Mouse (Mus musculus) embryonic fibroblast, embryonic 13.5 days (primary cell): ENCODE measurements around the gene Olfr713. TPM values are rescaled to one million over a fixed set of nuclear protein-coding genes. Genes with fewer than 3 reads are reported as not detected.

Experiments used
- H3K27ac ChIP-seq: 2 replicates; pipeline ENCODE4 v1.5.1; 2012; ENCODE audit warnings: low read length, control low read depth, inconsistent platforms; ENCODE audit not compliant: insufficient read depth
- H3K4me1 ChIP-seq: 2 replicates; pipeline ENCODE4 v1.6.1; 2011; ENCODE audit warnings: low read length; ENCODE audit not compliant: control insufficient read depth, insufficient read depth
- H3K4me3 ChIP-seq: 2 replicates; pipeline ENCODE4 v1.5.1; 2011; ENCODE audit warnings: mild to moderate bottlenecking, control low read depth, low read length; ENCODE audit not compliant: insufficient read depth
- CTCF ChIP-seq: IDR thresholded peaks from 2 replicates; pipeline ENCODE4 v1.5.1; 2011; ENCODE audit warnings: mild to moderate bottlenecking, control low read depth, low read length, moderate library complexity, borderline replicate concordance; ENCODE audit not compliant: insufficient read depth
- POLR2A ChIP-seq: IDR thresholded peaks from 2 replicates; pipeline ENCODE4 v1.6.1; 2011; ENCODE audit warnings: low read depth, mild to moderate bottlenecking, control low read depth, low read length, moderate library complexity
- polyA plus RNA-seq: library from polyadenylated mRNA; stranded (reverse); fragments of >200 nt; gene quantifications from 2 replicates; pipeline ENCODE4 v1.2.4, GENCODE M21; 2011; ENCODE audit warnings: low read depth; ENCODE audit not compliant: missing spikeins, insufficient read length

Gene Olfr713
- not detected in 2 replicates for polyA plus RNA-seq

DNA sequence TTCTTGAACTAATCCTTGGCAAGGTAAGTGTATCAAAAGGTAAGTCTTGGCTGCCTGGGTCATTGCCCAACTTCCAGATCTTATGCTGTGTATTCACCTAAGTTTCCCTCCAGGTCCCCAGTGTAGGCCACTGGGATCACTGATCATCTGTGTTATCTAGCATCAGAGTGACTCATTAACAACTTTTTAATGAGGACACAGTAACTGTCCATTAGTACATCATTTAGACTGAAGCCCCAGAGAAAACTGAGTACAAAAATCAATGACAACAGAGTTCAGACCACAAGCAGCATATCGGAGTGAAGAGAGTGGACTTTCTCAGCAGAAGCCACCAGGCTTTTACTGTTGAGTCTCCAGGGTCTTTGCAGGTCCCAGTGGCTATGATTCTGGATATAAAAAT is at the start of gene Olfr713:
Olfr713 (plus strand) TSS at position 301 of the 400 bp plus-strand sequence.
- TF ChIP-seq POLR2A (no peak), CTCF (no peak)
- Histone ChIP-seq H3K4me1 (no peaks in the 10 kb centered on the region), H3K27ac (no peak within 1 kb of the TSS), H3K4me3 (no peak within 1 kb of the TSS)

- Histone ChIP-seq H3K4me3 (no peak overlapping the region), H3K27ac (no peak overlapping the region), H3K4me1 (no peaks in the 10 kb centered on the region)
- TF ChIP-seq POLR2A (no peak), CTCF (no peak)
Measured at GRCm38 (mm10) chr7:106985236-106985635, 45.7 kb upstream of the Olfr713 start.

DNA sequence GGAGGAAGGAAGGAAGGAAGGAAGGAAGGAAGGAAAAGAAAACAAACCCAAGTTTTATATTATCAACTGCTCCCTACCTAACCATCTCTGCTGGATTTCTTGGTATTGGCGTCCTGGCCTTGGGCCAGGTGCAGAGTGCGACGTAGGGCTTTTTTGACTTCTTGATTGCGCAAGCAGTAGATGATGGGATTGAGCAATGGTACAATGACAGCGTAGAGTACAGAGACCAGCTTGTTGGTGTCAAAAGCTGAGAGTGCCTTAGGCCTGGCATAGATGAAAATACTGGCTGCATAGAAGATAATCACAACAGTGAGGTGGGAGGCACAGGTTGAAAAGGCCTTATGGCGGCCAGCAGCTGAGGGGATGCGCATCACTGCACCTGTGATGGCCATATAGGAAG is 30.2 kb upstream of the Olfr713 start:
- Histone ChIP-seq H3K4me1 (no peaks in the 10 kb centered on the region), H3K27ac (no peak overlapping the region), H3K4me3 (no peak overlapping the region)
- TF ChIP-seq POLR2A = no peak
- no peak for TF ChIP-seq CTCF

GRCm38 (mm10) chr7:107004169-107004568 is 26.8 kb upstream of the Olfr713 start:
- H3K4me1 ChIP-seq = no peaks in the 10 kb centered on the region
- H3K4me3 ChIP-seq = no peak overlapping the region
- no peak overlapping the region for H3K27ac ChIP-seq
- TF ChIP-seq CTCF (no peak), POLR2A (no peak)

- TF ChIP-seq POLR2A (no peak), CTCF (no peak)
- H3K27ac ChIP-seq = no peak within 1 kb of the TSS
Measured at GRCm38 (mm10) chr7:107005972-107006371, 25.0 kb upstream of the Olfr713 start, which contains the start of gene Olfr2. TSS of gene Olfr2 (minus strand) at chr7:107006072.

DNA sequence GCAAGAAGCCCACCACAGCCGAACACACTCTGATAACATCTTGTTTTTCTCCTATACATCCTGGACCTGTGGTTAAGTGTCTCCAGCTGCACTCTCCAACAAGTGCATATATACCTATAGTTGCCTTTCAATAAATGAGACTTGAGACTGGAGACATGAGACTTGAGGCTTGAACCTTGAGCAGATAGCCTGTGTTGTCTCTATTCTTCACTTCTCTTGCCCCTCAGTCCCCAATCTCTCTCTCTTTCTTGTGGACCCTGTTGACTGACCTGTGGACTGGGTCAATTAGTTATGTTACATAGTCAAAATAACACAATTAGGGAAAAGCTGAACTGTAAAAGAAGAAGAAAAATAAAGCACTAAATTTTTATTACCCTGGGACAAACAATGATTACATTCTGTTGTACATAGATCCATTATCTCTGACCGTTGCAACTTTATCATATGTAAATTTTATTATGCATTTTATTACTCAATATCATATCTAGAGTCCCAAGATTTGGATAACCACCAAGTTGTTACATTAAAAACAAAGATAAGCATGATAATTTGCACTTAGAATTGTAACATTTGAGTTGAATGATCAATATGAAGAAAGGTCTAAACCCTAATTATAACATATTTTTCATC is 9.1 kb downstream of the Olfr713 start:
- TF ChIP-seq POLR2A = no peak
- TF ChIP-seq CTCF = no peak

More at GRCm38 (mm10) chr7:107005972-107006371, 25.0 kb upstream of the Olfr713 start, which contains the start of gene Olfr2:
- Histone ChIP-seq H3K4me1 (no peaks in the 10 kb centered on the region), H3K4me3 (no peak within 1 kb of the TSS)

DNA sequence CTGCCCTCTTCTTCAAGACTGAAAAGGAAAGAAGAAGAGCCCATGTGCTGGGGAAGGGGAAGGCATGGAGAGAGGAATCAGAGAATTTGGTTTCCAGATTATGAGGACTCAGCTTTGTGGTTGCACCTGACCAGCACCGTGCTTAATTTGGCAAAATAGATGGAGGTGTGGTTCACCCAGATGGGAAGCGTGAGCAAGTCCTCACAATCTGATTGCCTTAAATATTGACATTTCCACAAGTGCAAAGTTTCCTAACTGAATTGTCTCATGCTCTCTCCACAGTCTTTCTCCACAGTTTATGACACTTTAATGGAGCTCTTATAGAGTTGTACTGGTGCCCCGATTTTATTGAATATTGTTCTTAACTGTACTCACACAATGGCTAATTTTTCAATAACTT is 12.2 kb downstream of the Olfr713 start:
- no peak overlapping the region for H3K4me3 ChIP-seq
- H3K4me1 ChIP-seq = no peaks in the 10 kb centered on the region
- TF ChIP-seq POLR2A (no peak), CTCF (no peak)
- H3K27ac ChIP-seq = no peak overlapping the region

More for the DNA sequence above, 9.1 kb downstream of the Olfr713 start:
- Histone ChIP-seq H3K27ac (no peak overlapping the region), H3K4me3 (no peak overlapping the region), H3K4me1 (no peaks in the 10 kb centered on the region)

DNA sequence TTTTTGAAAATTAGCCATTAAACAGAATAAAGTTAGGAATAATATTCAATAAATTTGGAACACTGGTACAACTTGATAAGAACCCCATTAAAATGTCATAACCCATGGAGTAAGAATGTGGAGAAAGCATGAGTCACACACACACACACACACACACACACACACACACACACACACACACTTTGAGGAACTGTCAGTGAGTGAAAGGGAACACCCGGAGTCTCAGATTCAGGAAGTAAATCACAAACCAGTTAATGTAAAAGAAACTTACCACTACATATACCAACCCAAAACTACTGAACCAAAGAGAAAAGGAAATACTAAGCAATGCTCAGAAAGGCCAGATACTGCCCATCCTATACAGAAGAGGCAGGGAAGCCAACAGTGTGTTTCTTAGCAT is 13.4 kb downstream of the Olfr713 start:
- no peaks in the 10 kb centered on the region for H3K4me1 ChIP-seq
- TF ChIP-seq CTCF (no peak), POLR2A (no peak)
- H3K27ac ChIP-seq = no peak overlapping the region
- H3K4me3 ChIP-seq = no peak overlapping the region

- Histone ChIP-seq H3K27ac (no peak overlapping the region), H3K4me1 (no peaks in the 10 kb centered on the region), H3K4me3 (no peak overlapping the region)
- no peak for TF ChIP-seq CTCF
- no peak for TF ChIP-seq POLR2A
Measured at GRCm38 (mm10) chr7:107045833-107046232, 14.9 kb downstream of the Olfr713 start.

- Histone ChIP-seq H3K4me1 (no peaks in the 10 kb centered on the region), H3K4me3 (no peak overlapping the region), H3K27ac (no peak overlapping the region)
- no peak for TF ChIP-seq CTCF
- no peak for TF ChIP-seq POLR2A
Measured at GRCm38 (mm10) chr7:107047578-107047977, 16.6 kb downstream of the Olfr713 start.
